Mouse (Mus musculus): ENCODE data around the gene Ubtd1. TPM values are rescaled to one million over a fixed set of nuclear protein-coding genes. Genes with fewer than 3 reads are reported as not detected.

Ubtd1 gene
- polyA plus RNA-seq (2014; fragmentation: Nextera tagmentation; extraction: Ambion mirVana): 6.7 and 7.3 TPM in 2 replicates

DNA sequence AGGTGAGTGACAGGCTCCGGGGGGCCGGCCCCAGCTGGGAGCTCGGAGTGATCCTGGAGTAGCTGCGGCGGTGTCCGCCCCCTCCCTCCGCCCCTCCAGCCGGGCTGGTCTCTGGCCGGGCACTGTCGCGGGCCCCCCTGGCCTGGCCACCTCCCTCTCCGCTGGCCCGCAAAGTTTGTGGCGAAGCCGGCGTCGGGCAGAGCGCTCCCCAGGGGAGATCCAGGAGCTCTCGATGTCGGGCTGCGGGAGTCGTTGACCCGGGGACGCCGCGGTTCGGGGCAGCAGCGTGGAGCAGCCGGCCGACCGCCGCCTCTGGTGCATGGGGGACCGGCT, at the start of gene Ubtd1:
Gene Ubtd1 (plus strand): TSS at position 169 of the 333 bp plus-strand sequence.
- H3K9me3 ChIP-seq (ENCODE audit: control insufficient read depth, low read length): no peaks in the 10 kb centered on the region
- no peak for ATAC-seq (replicated peaks; ENCODE audit: low FRiP score)
- peaks cover 2% of the 10 kb centered on the region; the same call in 1 of the 2 replicates for H3K27me3 ChIP-seq (replicated peaks; ENCODE audit: control insufficient read depth, insufficient read depth, low read length)
- DNase-seq (ENCODE audit: low spot score): no peak
- H3K4me2 ChIP-seq: peak within 1 kb of the TSS; percentile 100
- H3K4me3 ChIP-seq (ENCODE audit: low read depth, low read length): peak within 1 kb of the TSS; percentile 90
- H3K9ac ChIP-seq (ENCODE audit: low read depth, low read length): peak within 1 kb of the TSS; percentile 78
- WGBS: under 1% methylated on average over 33 of the region's 33 CpGs
- peak within 1 kb of the TSS; percentile 79 for H3K27ac ChIP-seq (ENCODE audit: low read depth, low read length)
- H3K36me3 ChIP-seq (ENCODE audit: control insufficient read depth, insufficient read depth, low read length): no peaks in the 10 kb centered on the region
- H3K4me1 ChIP-seq (replicated peaks; ENCODE audit: control insufficient read depth, insufficient read depth, low read length): peaks cover 8% of the 10 kb centered on the region; the same call in 1 of the 2 replicates

DNA sequence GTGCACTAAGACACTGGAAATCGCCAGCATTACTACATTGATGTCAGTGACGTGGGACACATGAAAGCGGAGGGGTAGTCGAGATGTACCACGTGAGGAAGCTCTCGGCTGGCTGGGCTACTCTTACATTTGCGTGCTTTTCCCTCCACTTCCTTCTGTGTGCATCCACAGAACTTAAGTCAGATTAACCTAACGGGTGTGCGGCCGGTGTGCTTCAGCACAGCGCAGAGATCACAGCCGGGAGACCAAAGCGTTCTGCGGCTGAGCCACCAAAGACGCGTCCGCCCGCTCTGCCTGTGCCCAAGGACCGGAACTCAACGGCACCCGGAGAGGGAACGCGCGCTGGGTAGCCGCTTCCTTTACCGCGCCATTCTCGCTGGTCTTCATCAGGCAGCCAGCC, 48.9 kb upstream of the Ubtd1 start:
- H3K4me3 ChIP-seq (ENCODE audit: low read depth, low read length): peak overlapping the region; percentile 99
- H3K27ac ChIP-seq (ENCODE audit: low read depth, low read length): peak overlapping the region; percentile 78
- peaks cover 30% of the 10 kb centered on the region; the same call in 1 of the 2 replicates for H3K36me3 ChIP-seq (ENCODE audit: control insufficient read depth, insufficient read depth, low read length)
- DNase-seq (ENCODE audit: low spot score): no peak
- H3K9me3 ChIP-seq (ENCODE audit: control insufficient read depth, low read length): no peaks in the 10 kb centered on the region
- ATAC-seq (replicated peaks; ENCODE audit: low FRiP score): peak; percentile 21; the same call in 1 of the 2 replicates
- H3K27me3 ChIP-seq (replicated peaks; ENCODE audit: control insufficient read depth, insufficient read depth, low read length): no peaks in the 10 kb centered on the region
- peaks cover 9% of the 10 kb centered on the region for H3K4me1 ChIP-seq (replicated peaks; ENCODE audit: control insufficient read depth, insufficient read depth, low read length)
- peak overlapping the region; percentile 89 for H3K9ac ChIP-seq (ENCODE audit: low read depth, low read length)
- peak overlapping the region; percentile 94 for H3K4me2 ChIP-seq
- WGBS: under 1% methylated on average over 28 of the region's 28 CpGs

DNA sequence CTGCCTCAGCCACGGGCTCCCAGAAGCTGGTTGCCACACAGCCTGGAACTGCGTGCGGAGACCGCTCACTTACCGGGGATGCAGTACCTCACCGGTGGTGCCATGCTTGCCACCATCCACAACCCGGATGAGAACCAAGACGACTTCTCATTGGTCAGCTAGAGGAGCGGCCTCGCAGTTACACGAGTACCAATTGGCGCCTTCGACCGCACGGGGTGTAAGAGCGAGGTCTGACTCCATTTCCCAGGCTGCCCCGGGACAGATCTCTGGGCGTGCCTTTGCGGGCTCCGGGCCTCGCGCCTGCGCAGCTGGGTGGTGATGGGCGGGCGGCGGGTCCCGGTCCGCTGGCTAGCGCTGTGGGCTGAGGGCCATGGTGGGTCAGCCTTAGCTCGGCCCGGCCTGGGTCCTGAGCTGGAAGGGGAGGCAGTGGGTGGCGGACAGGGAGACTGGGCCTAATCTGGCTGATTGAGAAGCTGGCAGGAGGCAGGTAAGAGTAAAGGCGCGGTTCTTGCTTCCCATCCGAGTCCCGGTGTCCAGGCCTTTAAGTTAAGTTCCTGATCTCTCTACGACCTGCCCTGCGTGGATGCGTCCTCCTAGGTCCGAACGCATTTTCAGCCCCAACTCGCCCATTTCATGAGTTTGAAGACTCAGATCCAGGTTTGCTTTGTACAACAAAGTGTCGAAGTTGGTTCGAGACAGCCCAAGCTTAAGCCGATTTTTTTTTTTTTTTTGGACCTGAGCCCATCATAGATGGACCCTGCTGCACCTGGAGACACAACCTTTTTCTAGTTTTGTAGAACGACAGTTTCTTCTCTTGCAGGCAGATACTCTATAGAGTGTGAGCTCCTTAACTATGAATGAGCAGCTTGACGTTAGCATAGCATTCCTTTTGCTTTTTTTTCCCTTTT, 48.1 kb upstream of the Ubtd1 start, which contains the start of the genes Exosc1 and Zdhhc16:
Gene Exosc1 (minus strand): TSS at position 245 of the 908 bp plus-strand sequence.
Gene Zdhhc16 (plus strand): TSS at position 302 of the 908 bp plus-strand sequence.
- Histone ChIP-seq H3K27ac (ENCODE audit: low read depth, low read length) (peak within 1 kb of the TSS; percentile 78), H3K9ac (ENCODE audit: low read depth, low read length) (peak within 1 kb of the TSS; percentile 89)
- under 1% methylated on average over 47 of the region's 47 CpGs for WGBS

DNA sequence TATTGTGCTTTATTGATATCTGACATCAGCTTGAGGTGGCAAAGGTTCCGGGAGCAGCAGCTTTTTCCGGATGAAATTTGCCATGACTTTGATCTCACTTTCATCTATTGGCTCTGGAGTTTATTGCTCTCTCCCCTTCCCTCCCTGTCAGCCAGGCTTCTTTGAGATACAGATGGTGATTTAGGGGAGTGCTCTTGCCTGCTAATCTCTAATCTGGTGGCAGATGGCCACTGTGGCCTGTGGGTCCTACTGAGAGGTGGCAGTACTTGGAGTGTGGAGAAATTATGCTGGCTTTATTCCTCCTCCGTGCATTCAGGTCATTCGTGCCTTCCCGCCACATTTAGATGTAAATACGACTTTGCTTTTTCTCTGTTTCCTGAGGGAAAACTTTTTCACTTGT, 47.4 kb upstream of the Ubtd1 start:
- peaks cover 31% of the 10 kb centered on the region; the same call in 1 of the 2 replicates for H3K36me3 ChIP-seq (ENCODE audit: control insufficient read depth, insufficient read depth, low read length)
- WGBS: 27% methylated on average over 6 of the region's 6 CpGs

More for the DNA sequence above, 48.1 kb upstream of the Ubtd1 start, which contains the start of the genes Exosc1 and Zdhhc16:
- H3K9me3 ChIP-seq (ENCODE audit: control insufficient read depth, low read length): no peaks in the 10 kb centered on the region
- peak within 1 kb of the TSS; percentile 99 for H3K4me3 ChIP-seq (ENCODE audit: low read depth, low read length)
- DNase-seq (ENCODE audit: low spot score): peak; percentile 96
- peaks cover 9% of the 10 kb centered on the region for H3K4me1 ChIP-seq (replicated peaks; ENCODE audit: control insufficient read depth, insufficient read depth, low read length)
- peaks cover 32% of the 10 kb centered on the region; the same call in 1 of the 2 replicates for H3K36me3 ChIP-seq (ENCODE audit: control insufficient read depth, insufficient read depth, low read length)
- ATAC-seq (replicated peaks; ENCODE audit: low FRiP score): peak; percentile 99
- peak within 1 kb of the TSS; percentile 94 for H3K4me2 ChIP-seq
- no peaks in the 10 kb centered on the region for H3K27me3 ChIP-seq (replicated peaks; ENCODE audit: control insufficient read depth, insufficient read depth, low read length)

DNA sequence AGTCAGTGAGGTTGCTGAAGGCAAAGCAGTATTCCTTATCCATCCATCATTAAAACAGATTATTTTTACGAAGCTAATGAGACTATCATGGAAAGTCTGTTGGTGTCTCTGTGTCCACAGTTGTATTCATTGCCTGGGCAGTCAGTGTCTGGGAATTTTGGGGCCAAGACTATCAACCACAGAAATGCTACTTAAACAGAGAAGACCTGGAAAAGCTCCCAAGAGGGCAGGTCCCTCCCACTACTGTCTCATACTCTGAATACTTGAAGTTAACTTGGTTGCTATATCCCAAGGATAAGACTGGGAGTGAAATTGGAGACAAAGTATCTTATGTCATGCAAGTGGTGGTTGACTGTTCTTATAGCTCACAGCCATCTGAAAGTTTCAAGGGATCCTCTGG, 45.6 kb upstream of the Ubtd1 start:
- Histone ChIP-seq H3K4me3 (ENCODE audit: low read depth, low read length) (no peak overlapping the region), H3K36me3 (ENCODE audit: control insufficient read depth, insufficient read depth, low read length) (peaks cover 30% of the 10 kb centered on the region; the same call in 1 of the 2 replicates), H3K27ac (ENCODE audit: low read depth, low read length) (no peak overlapping the region), H3K9me3 (ENCODE audit: control insufficient read depth, low read length) (no peaks in the 10 kb centered on the region), H3K9ac (ENCODE audit: low read depth, low read length) (no peak overlapping the region), H3K27me3 (replicated peaks; ENCODE audit: control insufficient read depth, insufficient read depth, low read length) (no peaks in the 10 kb centered on the region), H3K4me1 (replicated peaks; ENCODE audit: control insufficient read depth, insufficient read depth, low read length) (peaks cover 9% of the 10 kb centered on the region), H3K4me2 (no peak overlapping the region)
- 77% methylated on average over 1 of the region's 1 CpGs for WGBS
- ATAC-seq (replicated peaks; ENCODE audit: low FRiP score) (no peak), DNase-seq (ENCODE audit: low spot score) (no peak)

More for the DNA sequence above, 47.4 kb upstream of the Ubtd1 start:
- peaks cover 9% of the 10 kb centered on the region for H3K4me1 ChIP-seq (replicated peaks; ENCODE audit: control insufficient read depth, insufficient read depth, low read length)
- peak overlapping the region; percentile 94 for H3K4me2 ChIP-seq
- H3K9ac ChIP-seq (ENCODE audit: low read depth, low read length): peak overlapping the region; percentile 82
- H3K4me3 ChIP-seq (ENCODE audit: low read depth, low read length): peak overlapping the region; percentile 99
- DNase-seq (ENCODE audit: low spot score): no peak
- no peak for ATAC-seq (replicated peaks; ENCODE audit: low FRiP score)
- H3K9me3 ChIP-seq (ENCODE audit: control insufficient read depth, low read length): no peaks in the 10 kb centered on the region
- no peaks in the 10 kb centered on the region for H3K27me3 ChIP-seq (replicated peaks; ENCODE audit: control insufficient read depth, insufficient read depth, low read length)
- H3K27ac ChIP-seq (ENCODE audit: low read depth, low read length): no peak overlapping the region

DNA sequence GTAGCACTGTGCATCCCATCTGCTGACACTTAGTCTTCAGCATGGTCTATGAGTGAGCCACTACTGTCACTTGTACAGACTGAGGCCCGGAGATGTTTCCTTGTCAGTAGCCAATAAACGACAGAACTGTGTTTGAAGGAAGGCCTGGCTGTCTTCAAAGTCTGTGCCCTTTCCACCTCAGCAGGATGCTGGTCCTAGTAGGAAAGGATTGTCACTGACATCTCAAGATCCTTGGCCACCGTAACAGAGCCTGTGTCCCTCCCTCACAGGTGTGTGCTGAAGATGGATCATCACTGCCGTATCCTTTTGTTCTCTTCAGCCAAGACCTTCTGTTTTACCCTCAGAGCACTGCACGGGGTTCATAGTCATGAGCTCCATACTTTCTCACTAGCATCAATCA, 43.0 kb upstream of the Ubtd1 start:
- no peaks in the 10 kb centered on the region for H3K9me3 ChIP-seq (ENCODE audit: control insufficient read depth, low read length)
- H3K4me2 ChIP-seq: no peak overlapping the region
- H3K4me3 ChIP-seq (ENCODE audit: low read depth, low read length): no peak overlapping the region
- no peak overlapping the region for H3K9ac ChIP-seq (ENCODE audit: low read depth, low read length)
- H3K27ac ChIP-seq (ENCODE audit: low read depth, low read length): no peak overlapping the region
- peaks cover 9% of the 10 kb centered on the region for H3K4me1 ChIP-seq (replicated peaks; ENCODE audit: control insufficient read depth, insufficient read depth, low read length)
- ATAC-seq (replicated peaks; ENCODE audit: low FRiP score) (no peak), DNase-seq (ENCODE audit: low spot score) (no peak)
- H3K36me3 ChIP-seq (ENCODE audit: control insufficient read depth, insufficient read depth, low read length): peaks cover 39% of the 10 kb centered on the region
- WGBS: 88% methylated on average over 5 of the region's 5 CpGs
- H3K27me3 ChIP-seq (replicated peaks; ENCODE audit: control insufficient read depth, insufficient read depth, low read length): no peaks in the 10 kb centered on the region

DNA sequence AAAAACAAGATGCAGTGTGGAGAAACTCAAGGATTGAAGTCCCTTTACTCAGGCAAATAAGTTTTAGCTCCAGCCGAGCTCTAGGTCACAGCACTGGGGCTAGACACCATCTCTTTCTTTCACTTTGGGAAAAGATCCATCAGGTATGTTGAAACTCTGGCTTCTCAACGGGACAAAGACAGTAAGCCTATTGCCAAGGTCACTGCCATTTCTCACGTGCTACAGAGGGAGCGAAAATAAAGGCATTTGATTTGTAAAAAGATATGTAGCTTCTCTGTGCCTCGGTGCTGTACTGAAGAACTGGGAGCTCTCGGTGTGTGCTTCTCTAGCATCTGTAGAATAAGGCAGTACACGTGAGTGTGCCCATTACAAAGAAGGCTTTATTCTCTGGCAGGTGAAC, 37.7 kb upstream of the Ubtd1 start:
- H3K4me2 ChIP-seq: no peak overlapping the region
- 85% methylated on average over 7 of the region's 7 CpGs for WGBS

DNA sequence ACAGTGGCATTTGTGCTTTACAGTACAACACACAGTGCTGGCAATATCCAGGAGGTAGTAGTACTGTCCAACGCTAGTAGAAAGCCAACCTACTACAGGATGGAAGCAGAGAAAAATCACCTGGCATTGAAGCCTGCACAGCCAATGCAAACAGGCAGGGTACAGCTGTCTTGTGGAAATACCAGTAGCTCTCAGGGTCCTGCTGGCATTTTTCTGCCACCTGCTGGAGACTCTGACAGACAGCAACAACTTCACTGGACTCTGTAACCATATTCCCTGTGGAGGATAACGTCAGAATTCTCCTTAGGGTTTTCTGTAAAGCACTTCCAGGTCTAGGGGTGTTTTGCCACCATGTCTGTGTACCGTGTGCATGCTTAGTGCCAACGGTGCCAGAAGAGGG, 29.3 kb upstream of the Ubtd1 start:
- peaks cover 55% of the 10 kb centered on the region for H3K36me3 ChIP-seq (ENCODE audit: control insufficient read depth, insufficient read depth, low read length)
- DNase-seq (ENCODE audit: low spot score) (no peak), ATAC-seq (replicated peaks; ENCODE audit: low FRiP score) (0 out of 2 replicates have a peak, but pooled peaks have one; percentile 20)
- WGBS: 86% methylated on average over 4 of the region's 4 CpGs
- no peak overlapping the region for H3K9ac ChIP-seq (ENCODE audit: low read depth, low read length)
- H3K27ac ChIP-seq (ENCODE audit: low read depth, low read length): no peak overlapping the region
- no peak overlapping the region for H3K4me3 ChIP-seq (ENCODE audit: low read depth, low read length)
- H3K27me3 ChIP-seq (replicated peaks; ENCODE audit: control insufficient read depth, insufficient read depth, low read length): no peaks in the 10 kb centered on the region
- H3K9me3 ChIP-seq (ENCODE audit: control insufficient read depth, low read length): no peaks in the 10 kb centered on the region
- H3K4me1 ChIP-seq (replicated peaks; ENCODE audit: control insufficient read depth, insufficient read depth, low read length): no peaks in the 10 kb centered on the region
- H3K4me2 ChIP-seq: no peak overlapping the region

More for the DNA sequence above, 37.7 kb upstream of the Ubtd1 start:
- no peaks in the 10 kb centered on the region for H3K4me1 ChIP-seq (replicated peaks; ENCODE audit: control insufficient read depth, insufficient read depth, low read length)
- peaks cover 66% of the 10 kb centered on the region for H3K36me3 ChIP-seq (ENCODE audit: control insufficient read depth, insufficient read depth, low read length)
- no peak for DNase-seq (ENCODE audit: low spot score)
- ATAC-seq (replicated peaks; ENCODE audit: low FRiP score): no peak
- no peak overlapping the region for H3K27ac ChIP-seq (ENCODE audit: low read depth, low read length)
- no peaks in the 10 kb centered on the region for H3K9me3 ChIP-seq (ENCODE audit: control insufficient read depth, low read length)
- no peaks in the 10 kb centered on the region for H3K27me3 ChIP-seq (replicated peaks; ENCODE audit: control insufficient read depth, insufficient read depth, low read length)
- H3K9ac ChIP-seq (ENCODE audit: low read depth, low read length): no peak overlapping the region
- H3K4me3 ChIP-seq (ENCODE audit: low read depth, low read length): no peak overlapping the region

Measured in liver, embryonic 11.5 days (tissue).